Mouse (Mus musculus) MEL (cell line): ENCODE measurements around the gene Togaram2. TPM values are rescaled to one million over a fixed set of nuclear protein-coding genes. Genes with fewer than 3 reads are reported as not detected.

Experiments
- DNase-seq: peaks from one replicate; pipeline ENCODE4 v3.0.0; 2011; ENCODE audit warnings: low read depth, low spot score
- H3K27ac ChIP-seq: 2 replicates; pipeline ENCODE4 v1.5.1; 2012; ENCODE audit warnings: low read depth, mild to moderate bottlenecking, control low read depth, low read length, moderate library complexity; ENCODE audit not compliant: control insufficient read depth
- H3K27me3 ChIP-seq, 2 experiments: fragments of 150-350 bp in 1 of 2; sonication (generic) in 1 of 2; 2 replicates each; pipeline ENCODE4 v1.6.1; 2012; ENCODE audit warnings: low read length in 2 of 2, mild to moderate bottlenecking in 2 of 2, improper control_type of control experiment in 1 of 2, moderate library complexity in 1 of 2; ENCODE audit not compliant: insufficient read depth in 2 of 2, control insufficient read depth in 1 of 2
- H3K36me3 ChIP-seq, 2 experiments: 2 replicates each; pipeline ENCODE4 v1.6.1; 2012 to 2014; ENCODE audit warnings: low read length in 2 of 2, improper control_type of control experiment in 1 of 2, inconsistent platforms in 1 of 2, mild to moderate bottlenecking in 1 of 2; ENCODE audit not compliant: insufficient read depth in 2 of 2, control insufficient read depth in 1 of 2
- H3K4me1 ChIP-seq, 2 experiments: fragments of 150-350 bp in 1 of 2; sonication (generic) in 1 of 2; 2 replicates each; pipeline ENCODE4 v1.6.1; 2012; ENCODE audit warnings: low read length in 2 of 2, improper control_type of control experiment in 1 of 2, mild to moderate bottlenecking in 1 of 2; ENCODE audit not compliant: insufficient read depth in 2 of 2, control insufficient read depth in 1 of 2
- H3K4me3 ChIP-seq, 2 experiments: fragments of 150-350 bp in 1 of 2; sonication (generic) in 1 of 2; 2 replicates each; pipeline ENCODE4 v1.5.1; 2012; ENCODE audit warnings: low read depth in 2 of 2, low read length in 2 of 2, mild to moderate bottlenecking in 2 of 2, moderate library complexity in 2 of 2, control low read depth in 1 of 2, improper control_type of control experiment in 1 of 2; ENCODE audit not compliant: control insufficient read depth in 1 of 2, insufficient read depth in 1 of 2
- H3K79me2 ChIP-seq: 2 replicates; pipeline ENCODE4 v1.6.1; 2012; ENCODE audit warnings: mild to moderate bottlenecking, low read length, moderate library complexity; ENCODE audit not compliant: control insufficient read depth, poor library complexity, insufficient read depth
- H3K9ac ChIP-seq: 2 replicates; pipeline ENCODE4 v1.6.1; 2012; ENCODE audit warnings: low read depth, mild to moderate bottlenecking, control low read depth, low read length, moderate library complexity; ENCODE audit not compliant: control insufficient read depth, poor library complexity, severe bottlenecking
- H3K9me3 ChIP-seq: fragments of 150-350 bp; sonication (generic); replicated peaks from 2 replicates; pipeline ENCODE4 v1.6.1; 2012; ENCODE audit warnings: mild to moderate bottlenecking, low read length, improper control_type of control experiment, moderate library complexity; ENCODE audit not compliant: insufficient read depth
- BHLHE40 ChIP-seq: IDR thresholded peaks from 2 replicates; pipeline ENCODE4 v1.6.1; 2012; ENCODE audit warnings: low read depth, mild to moderate bottlenecking, inconsistent platforms, low read length, improper control_type of control experiment, borderline replicate concordance
- CHD1 ChIP-seq: IDR thresholded peaks from 2 replicates; pipeline ENCODE4 v1.6.1; 2012; ENCODE audit warnings: low read depth, mild to moderate bottlenecking, inconsistent platforms, low read length, improper control_type of control experiment
- CTCF ChIP-seq, 3 experiments: IDR thresholded peaks in 2 of 3; conservative IDR thresholded peaks in 1 of 3; 2 replicates each; pipeline ENCODE4 v1.5.1; 2011 to 2012; ENCODE audit warnings: low read length in 3 of 3, low read depth in 2 of 3, mild to moderate bottlenecking in 2 of 3, improper control_type of control experiment in 1 of 3, inconsistent platforms in 1 of 3, mixed read lengths in 1 of 3, moderate library complexity in 1 of 3; ENCODE audit not compliant: control insufficient read depth in 1 of 3, insufficient read depth in 1 of 3, poor library complexity in 1 of 3, severe bottlenecking in 1 of 3
- GABPA ChIP-seq: IDR thresholded peaks from 2 replicates; pipeline ENCODE4 v1.6.1; 2012; ENCODE audit warnings: low read depth, mild to moderate bottlenecking, inconsistent platforms, low read length, improper control_type of control experiment, moderate library complexity
- KAT2A ChIP-seq: conservative IDR thresholded peaks from 2 replicates; pipeline ENCODE4 v1.6.1; 2012; ENCODE audit warnings: low read depth, low read length, improper control_type of control experiment, inconsistent platforms
- MAX ChIP-seq: IDR thresholded peaks from 2 replicates; pipeline ENCODE4 v1.6.1; 2011; ENCODE audit warnings: low read length, improper control_type of control experiment
- NRF1 ChIP-seq: IDR thresholded peaks from 2 replicates; pipeline ENCODE4 v1.6.1; 2014; ENCODE audit warnings: low read depth, mild to moderate bottlenecking, inconsistent platforms, low read length, improper control_type of control experiment, moderate library complexity; ENCODE audit not compliant: poor library complexity, insufficient read depth, severe bottlenecking
- POLR2A ChIP-seq, 2 experiments: IDR thresholded peaks; 2 replicates each; pipeline ENCODE4 v1.6.1; 2011 to 2012; ENCODE audit warnings: low read length in 2 of 2, mild to moderate bottlenecking in 2 of 2, control low read depth in 1 of 2, improper control_type of control experiment in 1 of 2, low read depth in 1 of 2, moderate library complexity in 1 of 2; ENCODE audit not compliant: control insufficient read depth in 1 of 2, insufficient read depth in 1 of 2, poor library complexity in 1 of 2
- POLR2AphosphoS2 ChIP-seq: IDR thresholded peaks from 2 replicates; pipeline ENCODE4 v1.6.1; 2011; ENCODE audit warnings: low read length, improper control_type of control experiment
- SIN3A ChIP-seq: IDR thresholded peaks from 2 replicates; pipeline ENCODE4 v1.6.1; 2012; ENCODE audit warnings: low read length, improper control_type of control experiment, inconsistent platforms
- SMC3 ChIP-seq: IDR thresholded peaks from 2 replicates; pipeline ENCODE4 v1.6.1; 2011; ENCODE audit warnings: low read depth, low read length, improper control_type of control experiment
- TCF12 ChIP-seq: IDR thresholded peaks from 2 replicates; pipeline ENCODE4 v1.6.1; 2014; ENCODE audit warnings: low read depth, mild to moderate bottlenecking, inconsistent platforms, low read length, improper control_type of control experiment, moderate library complexity
- USF2 ChIP-seq, 2 experiments: IDR thresholded peaks; 2 replicates each; pipeline ENCODE4 v1.6.1; 2011 to 2012; ENCODE audit warnings: improper control_type of control experiment in 2 of 2, low read length in 2 of 2, borderline replicate concordance in 1 of 2, inconsistent platforms in 1 of 2, low read depth in 1 of 2, mild to moderate bottlenecking in 1 of 2; ENCODE audit not compliant: insufficient read depth in 1 of 2
- ZC3H11A ChIP-seq: IDR thresholded peaks from 2 replicates; pipeline ENCODE4 v1.6.1; 2012; ENCODE audit warnings: low read depth, mild to moderate bottlenecking, inconsistent platforms, low read length, improper control_type of control experiment
- ZKSCAN1 ChIP-seq: IDR thresholded peaks from 2 replicates; pipeline ENCODE4 v1.6.1; 2012; ENCODE audit warnings: low read depth, mild to moderate bottlenecking, inconsistent platforms, low read length, improper control_type of control experiment, moderate library complexity
- ZMIZ1 ChIP-seq: IDR thresholded peaks from 2 replicates; pipeline ENCODE4 v1.6.1; 2012; ENCODE audit warnings: low read depth, mild to moderate bottlenecking, inconsistent platforms, low read length, improper control_type of control experiment, moderate library complexity
- ZNF384 ChIP-seq: IDR thresholded peaks from 2 replicates; pipeline ENCODE4 v1.6.1; 2012; ENCODE audit warnings: low read depth, mild to moderate bottlenecking, inconsistent platforms, low read length, improper control_type of control experiment
- polyA plus RNA-seq, 2 experiments: library from polyadenylated mRNA; stranded (reverse) in 1 of 2; unstranded in 1 of 2; fragments of >175 nt in 1 of 2; fragments of >200 nt in 1 of 2; gene quantifications; 2 replicates each; pipeline versions ENCODE4 v1.2.1 to v1.2.4; 2012; ENCODE audit warnings: low replicate concordance in 2 of 2, low read depth in 1 of 2; ENCODE audit not compliant: insufficient read length in 2 of 2, insufficient read depth in 1 of 2, missing spikeins in 1 of 2
- total RNA-seq: library from RNA; depleted of rRNA; stranded (reverse); fragments of 300-350 nt; gene quantifications from 2 replicates; pipeline ENCODE4 v1.2.3, GENCODE M21; 2012

The Togaram2 gene
- total and polyA plus RNA-seq, 3 experiments = not detected

GRCm38 (mm10) chr17:71673936-71674335 lies 875 bp downstream of the Togaram2 start:
- Histone ChIP-seq H3K27ac (no peak overlapping the region), H3K79me2 (no peaks in the 10 kb centered on the region)
- TF ChIP-seq MAX (no peak), ZC3H11A (no peak), KAT2A (no peak), SIN3A (no peak), TCF12 (no peak), BHLHE40 (no peak), ZKSCAN1 (no peak), CHD1 (no peak)
- TF ChIP-seq, all 39 proteins: peak for 0
- Histone ChIP-seq H3K9ac (no peak overlapping the region), H3K9me3 (no peaks in the 10 kb centered on the region), H3K4me3 (no peak overlapping the region), H3K27me3 (no peaks in the 10 kb centered on the region), H3K36me3 (no peaks in the 10 kb centered on the region), H3K4me1 (no peaks in the 10 kb centered on the region; a peak in 1 of 4 replicates)
- DNase-seq = no peak

GRCm38 (mm10) chr17:71674886-71675285 lies 1.8 kb downstream of the Togaram2 start:
- TF ChIP-seq NRF1 (no peak), ZMIZ1 (no peak), SMC3 (no peak), ZC3H11A (no peak), ZNF384 (no peak), POLR2AphosphoS2 (no peak), POLR2A (IDR thresholded peaks at IDR 0.05; ENCODE audit: control insufficient read depth in 1 of 2, insufficient read depth in 1 of 2, low read depth in 1 of 2, low read length in 2 of 2, poor library complexity in 1 of 2) (no peak), USF2 (IDR thresholded peaks at IDR 0.05; ENCODE audit: borderline replicate concordance in 1 of 2, insufficient read depth in 1 of 2, low read depth in 1 of 2, low read length in 2 of 2) (no peak), TCF12 (no peak), GABPA (no peak), MAX (no peak), CTCF (IDR thresholded peaks at IDR 0.05 in 2 of 3, conservative IDR thresholded peaks at IDR 0.05 in 1 of 3; ENCODE audit: control insufficient read depth in 1 of 3, insufficient read depth in 1 of 3, low read depth in 2 of 3, low read length in 3 of 3, poor library complexity in 1 of 3, severe bottlenecking in 1 of 3) (no peak)
- H3K79me2 ChIP-seq = no peaks in the 10 kb centered on the region

More at GRCm38 (mm10) chr17:71674886-71675285, 1.8 kb downstream of the Togaram2 start:
- no peaks in the 10 kb centered on the region for H3K36me3 ChIP-seq
- H3K4me3 ChIP-seq = no peak overlapping the region
- H3K27me3 ChIP-seq = no peaks in the 10 kb centered on the region
- H3K27ac ChIP-seq = no peak overlapping the region
- H3K4me1 ChIP-seq = no peaks in the 10 kb centered on the region; a peak in 1 of 4 replicates
- H3K9ac ChIP-seq = no peak overlapping the region
- no peak for DNase-seq
- H3K9me3 ChIP-seq = no peaks in the 10 kb centered on the region
